Mouse (Mus musculus) sigmoid colon, adult 10 weeks (tissue): ENCODE data around the gene Olfr461. TPM values are rescaled to one million over a fixed set of nuclear protein-coding genes. Genes with fewer than 3 reads are reported as not detected.

ENCODE experiments used
- polyA plus RNA-seq: library from polyadenylated mRNA; stranded (reverse); fragments of 350-450 nt; fragmentation: Illumina TruSeq; extraction: RNeasy Lipid Tissue Mini Kit (QIAGEN cat#74804); gene quantifications from one replicate; pipeline ENCODE4 v1.2.3, GENCODE M21; 2014; ENCODE audit warnings: low read depth, low replicate concordance

The Olfr461 gene
- not detected for polyA plus RNA-seq

GRCm38 (mm10) chr6:40554950-40555349 is at the start of gene Olfr461:
Olfr461 (minus strand) TSS chr6:40555050.

DNA sequence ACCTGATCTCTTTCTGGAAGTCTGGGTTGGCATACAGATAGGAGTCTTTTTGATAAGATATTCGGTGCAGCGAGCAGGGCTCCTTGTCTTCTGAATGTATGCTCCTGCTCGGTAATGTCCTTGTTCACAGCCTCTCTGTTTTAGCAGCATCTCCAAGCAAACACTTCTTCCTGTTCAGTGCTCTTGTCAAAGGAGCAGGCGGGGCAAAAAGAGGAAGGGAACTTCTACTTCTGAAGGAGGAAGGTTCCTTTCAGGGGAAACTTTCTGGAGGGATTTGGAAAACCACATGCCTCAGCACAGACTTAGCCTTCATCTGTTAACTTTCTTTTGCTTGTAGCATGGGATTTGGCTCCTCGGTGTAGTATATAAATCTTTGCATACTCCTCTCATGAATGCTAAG is 30.8 kb upstream of the Olfr461 start, which contains the start of gene Clec5a:
Clec5a (minus strand) TSS at position 177 of the 400 bp plus-strand sequence.

GRCm38 (mm10) chr6:40569187-40569586 is 14.3 kb upstream of the Olfr461 start, which contains the start of gene Olfr460:
Olfr460 (plus strand) TSS chr6:40569487.

GRCm38 (mm10) chr6:40519408-40519807 is 35.4 kb downstream of the Olfr461 start, which contains the start of gene Prss37:
Prss37 (minus strand) TSS chr6:40519508.

DNA sequence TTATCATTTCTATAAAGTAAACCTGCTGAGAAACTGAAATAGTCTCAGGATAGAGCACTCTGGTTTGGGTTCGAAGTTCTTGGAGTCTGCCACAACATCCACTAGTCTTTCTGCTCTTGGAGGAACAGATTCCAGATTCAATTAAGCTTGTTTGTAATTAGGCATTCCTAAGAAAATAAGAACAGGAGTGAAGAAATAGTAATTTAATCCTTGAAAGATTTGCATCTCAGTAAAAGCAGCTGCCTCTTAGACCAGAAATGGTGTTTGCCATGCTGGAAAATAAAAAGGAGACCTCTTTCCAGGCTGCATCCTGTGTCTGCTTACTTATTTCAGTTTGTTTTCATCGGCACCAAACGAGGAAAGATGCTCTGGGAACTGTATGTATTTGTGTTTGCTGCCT is 61.6 kb downstream of the Olfr461 start, which contains the start of gene Tas2r108:
Tas2r108 (plus strand) TSS at position 301 of the 400 bp plus-strand sequence.

Other genes with a start within 250 kb of the Olfr461 start
- 10.4 TPM for gene Agk, start 229.9 kb downstream of the Olfr461 start, polyA plus RNA-seq
- 45.0 TPM for gene E330009J07Rik, start 118.9 kb downstream of the Olfr461 start, polyA plus RNA-seq
- gene Wee2, start 116.0 kb downstream of the Olfr461 start, polyA plus RNA-seq: not detected
- 97.2 TPM for gene Ssbp1, start 83.7 kb downstream of the Olfr461 start, polyA plus RNA-seq
- gene Tas2r137, start 63.8 kb downstream of the Olfr461 start, polyA plus RNA-seq: 0.44 TPM
- not detected for gene Tas2r108, start 61.5 kb downstream of the Olfr461 start, polyA plus RNA-seq
- gene Prss37, start 35.5 kb downstream of the Olfr461 start, polyA plus RNA-seq: not detected
- gene Olfr460, start 14.4 kb upstream of the Olfr461 start, polyA plus RNA-seq: not detected
- 6.4 TPM for gene Clec5a, start 30.8 kb upstream of the Olfr461 start, polyA plus RNA-seq
- gene Tas2r138, start 58.3 kb upstream of the Olfr461 start, polyA plus RNA-seq: not detected
- 293 TPM for gene Mgam, start 73.8 kb upstream of the Olfr461 start, polyA plus RNA-seq